Mouse (Mus musculus) bone marrow, adult 2 months (tissue): Measurements from ENCODE around the gene Itsn1.

Experiments used
- CTCF ChIP-seq: fragments of 200-500 bp; IDR thresholded peaks from 2 replicates; pipeline ENCODE4 v1.5.1; 2011; ENCODE audit warnings: low read length, control low read depth; ENCODE audit not compliant: control insufficient read depth, insufficient read depth
- POLR2A ChIP-seq: fragments of 200-500 bp; IDR thresholded peaks from 2 replicates; pipeline ENCODE4 v1.6.1; 2011; ENCODE audit warnings: low read depth, mild to moderate bottlenecking, control low read depth, low read length, borderline replicate concordance; ENCODE audit not compliant: control insufficient read depth

DNA sequence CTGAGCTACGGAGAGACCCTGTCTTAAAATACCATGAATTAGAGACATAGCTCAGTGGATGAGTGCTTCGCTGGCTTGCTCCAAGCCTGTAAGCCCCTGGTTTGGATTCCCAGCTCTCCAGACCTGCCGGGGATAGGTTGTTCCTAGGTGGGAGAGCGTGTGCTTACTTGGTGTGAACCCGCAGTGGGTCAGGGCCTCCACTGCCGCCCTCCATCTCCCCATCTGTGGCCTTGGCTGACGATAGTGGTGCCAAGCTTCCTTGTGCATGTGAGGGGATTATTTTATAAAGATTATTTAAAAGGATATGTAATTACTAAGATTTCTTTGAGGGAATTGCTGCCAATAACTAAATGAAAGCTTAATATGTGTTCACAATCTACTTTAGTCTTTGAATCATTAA, 43.5 kb downstream of the Itsn1 start:
- TF ChIP-seq CTCF (no peak), POLR2A (no peak)
